Mouse (Mus musculus) intestine, embryonic 16.5 days (tissue): ENCODE results near the gene Znhit3. TPM values are rescaled to one million over a fixed set of nuclear protein-coding genes. Genes with fewer than 3 reads are reported as not detected.

Experiments used
- microRNA-seq: library from miRNA; unstranded; fragments of <30 nt; microRNA quantifications from one replicate; pipeline ENCODE4, GENCODE M21; 2016
- polyA plus RNA-seq: library from polyadenylated mRNA; unstranded; fragments of >200 nt; fragmentation: Nextera tagmentation; extraction: Ambion mirVana; gene quantifications from 2 replicates; pipeline ENCODE4 v1.2.1, GENCODE M21; 2015

Gene Znhit3
- polyA plus RNA-seq, 1 experiment from 2014 or later: 49.6 TPM

Small RNA genes lying within 50 kb of the gene (microRNA-seq; reads per million reads assigned to microRNA genes)
- gene Gm23564: not detected

Other genes with a start within 250 kb of the Znhit3 start
- 14.6 and 15.0 TPM in 2 replicates for gene Mrm1, start 96.9 kb downstream of the Znhit3 start, polyA plus RNA-seq
- gene Dhrs11, start 87.4 kb downstream of the Znhit3 start, polyA plus RNA-seq: 105 and 126 TPM in 2 replicates
- gene Ggnbp2, start 45.5 kb downstream of the Znhit3 start, polyA plus RNA-seq: 73.7 and 76.8 TPM in 2 replicates
- 7.5 and 7.8 TPM in 2 replicates for gene Myo19, start 36.2 kb downstream of the Znhit3 start, polyA plus RNA-seq
- 2.7 and 2.9 TPM in 2 replicates for gene Pigw, start 36.1 kb downstream of the Znhit3 start, polyA plus RNA-seq
- gene Car4, start 41.4 kb upstream of the Znhit3 start, polyA plus RNA-seq: 0.15 and 0.32 TPM in 2 replicates
- gene Usp32, start 223.8 kb upstream of the Znhit3 start, polyA plus RNA-seq: 3.1 and 3.9 TPM in 2 replicates